Mouse (Mus musculus): ENCODE results near the gene Sox10. TPM values are rescaled to one million over a fixed set of nuclear protein-coding genes. Genes with fewer than 3 reads are reported as not detected.

Sox10 gene
- polyA plus RNA-seq, 1 experiment, result 0.75 TPM

DNA sequence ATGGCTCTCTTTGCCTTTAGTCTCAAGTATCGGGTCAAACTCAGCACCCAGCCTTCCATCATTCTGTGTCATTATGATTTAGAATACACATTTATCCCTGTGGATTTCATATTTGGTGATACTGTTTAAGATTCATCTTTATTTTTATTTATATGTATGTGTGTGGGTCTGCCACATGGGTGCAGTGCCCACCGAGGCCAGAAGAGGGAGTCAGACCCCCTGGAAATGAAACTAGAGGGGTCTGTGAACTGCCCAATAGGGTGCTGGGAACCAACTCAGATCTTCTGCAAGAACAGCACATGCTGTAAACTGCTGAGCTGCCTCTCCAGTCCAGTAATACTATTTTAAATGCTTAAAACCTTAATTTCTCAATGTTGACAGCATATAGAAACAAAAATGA lies 26.4 kb upstream of the Sox10 start:
- 97% methylated on average over 2 of the region's 2 CpGs for WGBS
- Histone ChIP-seq H3K36me3 (ENCODE audit: control insufficient read depth, insufficient read depth, low read length) (no peaks in the 10 kb centered on the region), H3K4me3 (ENCODE audit: insufficient read depth, low read depth, low read length) (no peak overlapping the region), H3K27me3 (replicated peaks; ENCODE audit: control insufficient read depth, insufficient read depth, low read length) (no peaks in the 10 kb centered on the region), H3K4me1 (ENCODE audit: control insufficient read depth, insufficient read depth, low read length) (no peaks in the 10 kb centered on the region), H3K27ac (ENCODE audit: insufficient read depth, low read depth, low read length) (no peak overlapping the region)
- no peak for TF ChIP-seq POLR2A (IDR thresholded peaks at IDR 0.05; ENCODE audit: low read depth, low read length)
- TF ChIP-seq CTCF (conservative IDR thresholded peaks at IDR 0.05; ENCODE audit: insufficient read depth, insufficient read length, low read depth, low read length), result no peak
- DNase-seq, result no peak

GRCm38 (mm10) chr15:79187819-79188218 lies 22.8 kb upstream of the Sox10 start:
- no peak for TF ChIP-seq CTCF (conservative IDR thresholded peaks at IDR 0.05; ENCODE audit: insufficient read depth, insufficient read length, low read depth, low read length)
- TF ChIP-seq POLR2A (IDR thresholded peaks at IDR 0.05; ENCODE audit: low read depth, low read length), result no peak
- no peaks in the 10 kb centered on the region for H3K27me3 ChIP-seq (replicated peaks; ENCODE audit: control insufficient read depth, insufficient read depth, low read length)
- H3K36me3 ChIP-seq (ENCODE audit: control insufficient read depth, insufficient read depth, low read length), result no peaks in the 10 kb centered on the region
- no peak overlapping the region for H3K4me3 ChIP-seq (ENCODE audit: insufficient read depth, low read depth, low read length)
- H3K27ac ChIP-seq (ENCODE audit: insufficient read depth, low read depth, low read length), result no peak overlapping the region
- DNase-seq, result no peak
- 95% methylated on average over 8 of the region's 8 CpGs for WGBS
- H3K4me1 ChIP-seq (ENCODE audit: control insufficient read depth, insufficient read depth, low read length), result no peaks in the 10 kb centered on the region

DNA sequence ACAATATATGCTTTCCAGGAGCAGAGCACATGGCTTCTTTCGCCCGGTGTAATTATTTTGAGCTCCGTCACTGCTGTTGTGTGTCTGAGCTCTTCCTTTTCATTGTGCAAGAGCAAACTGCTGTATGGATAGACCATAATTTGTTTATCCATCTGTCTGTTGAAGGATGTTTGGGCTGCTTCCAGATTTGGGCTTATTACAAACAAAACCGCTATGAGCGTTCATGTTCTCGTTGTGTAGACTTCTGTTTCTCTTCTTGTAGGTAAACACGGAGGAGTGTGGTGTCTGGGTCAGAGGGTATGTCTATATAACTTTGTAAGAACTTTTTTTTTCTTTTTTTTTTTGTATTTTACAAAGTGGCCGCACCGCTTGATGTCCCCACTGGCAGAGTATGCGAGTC lies 20.2 kb upstream of the Sox10 start:
- Histone ChIP-seq H3K27me3 (replicated peaks; ENCODE audit: control insufficient read depth, insufficient read depth, low read length) (no peaks in the 10 kb centered on the region), H3K4me3 (ENCODE audit: insufficient read depth, low read depth, low read length) (no peak overlapping the region), H3K27ac (ENCODE audit: insufficient read depth, low read depth, low read length) (no peak overlapping the region), H3K36me3 (ENCODE audit: control insufficient read depth, insufficient read depth, low read length) (no peaks in the 10 kb centered on the region), H3K4me1 (ENCODE audit: control insufficient read depth, insufficient read depth, low read length) (no peaks in the 10 kb centered on the region)
- WGBS, result 78% methylated on average over 10 of the region's 10 CpGs
- TF ChIP-seq POLR2A (IDR thresholded peaks at IDR 0.05; ENCODE audit: low read depth, low read length), result no peak
- TF ChIP-seq CTCF (conservative IDR thresholded peaks at IDR 0.05; ENCODE audit: insufficient read depth, insufficient read length, low read depth, low read length), result no peak
- no peak for DNase-seq

GRCm38 (mm10) chr15:79176905-79177304 lies 11.9 kb upstream of the Sox10 start:
- Histone ChIP-seq H3K4me3 (ENCODE audit: insufficient read depth, low read depth, low read length) (no peak overlapping the region), H3K4me1 (ENCODE audit: control insufficient read depth, insufficient read depth, low read length) (no peaks in the 10 kb centered on the region), H3K36me3 (ENCODE audit: control insufficient read depth, insufficient read depth, low read length) (no peaks in the 10 kb centered on the region), H3K27me3 (replicated peaks; ENCODE audit: control insufficient read depth, insufficient read depth, low read length) (no peaks in the 10 kb centered on the region), H3K27ac (ENCODE audit: insufficient read depth, low read depth, low read length) (no peak overlapping the region)
- TF ChIP-seq POLR2A (IDR thresholded peaks at IDR 0.05; ENCODE audit: low read depth, low read length), result no peak
- TF ChIP-seq CTCF (conservative IDR thresholded peaks at IDR 0.05; ENCODE audit: insufficient read depth, insufficient read length, low read depth, low read length), result no peak
- 53% methylated on average over 6 of the region's 6 CpGs for WGBS
- DNase-seq, result peak; percentile 24

GRCm38 (mm10) chr15:79166712-79167111 lies 1.7 kb upstream of the Sox10 start:
- TF ChIP-seq CTCF (conservative IDR thresholded peaks at IDR 0.05; ENCODE audit: insufficient read depth, insufficient read length, low read depth, low read length) (no peak), POLR2A (IDR thresholded peaks at IDR 0.05; ENCODE audit: low read depth, low read length) (no peak)
- Histone ChIP-seq H3K36me3 (ENCODE audit: control insufficient read depth, insufficient read depth, low read length) (no peaks in the 10 kb centered on the region), H3K4me3 (ENCODE audit: insufficient read depth, low read depth, low read length) (no peak overlapping the region), H3K27me3 (replicated peaks; ENCODE audit: control insufficient read depth, insufficient read depth, low read length) (peaks cover 3% of the 10 kb centered on the region; the same call in 1 of the 2 replicates), H3K27ac (ENCODE audit: insufficient read depth, low read depth, low read length) (no peak overlapping the region), H3K4me1 (ENCODE audit: control insufficient read depth, insufficient read depth, low read length) (no peaks in the 10 kb centered on the region)
- 75% methylated on average over 8 of the region's 8 CpGs for WGBS
- DNase-seq, result no peak

GRCm38 (mm10) chr15:79164251-79164650 lies 789 bp downstream of the Sox10 start:
- H3K36me3 ChIP-seq (ENCODE audit: control insufficient read depth, insufficient read depth, low read length), result no peaks in the 10 kb centered on the region
- no peaks in the 10 kb centered on the region for H3K4me1 ChIP-seq (ENCODE audit: control insufficient read depth, insufficient read depth, low read length)
- H3K4me3 ChIP-seq (ENCODE audit: insufficient read depth, low read depth, low read length), result no peak overlapping the region
- H3K27ac ChIP-seq (ENCODE audit: insufficient read depth, low read depth, low read length), result no peak overlapping the region
- 23% methylated on average over 15 of the region's 15 CpGs for WGBS
- peaks cover 3% of the 10 kb centered on the region; the same call in 1 of the 2 replicates for H3K27me3 ChIP-seq (replicated peaks; ENCODE audit: control insufficient read depth, insufficient read depth, low read length)
- no peak for DNase-seq
- TF ChIP-seq CTCF (conservative IDR thresholded peaks at IDR 0.05; ENCODE audit: insufficient read depth, insufficient read length, low read depth, low read length), result no peak
- no peak for TF ChIP-seq POLR2A (IDR thresholded peaks at IDR 0.05; ENCODE audit: low read depth, low read length)

DNA sequence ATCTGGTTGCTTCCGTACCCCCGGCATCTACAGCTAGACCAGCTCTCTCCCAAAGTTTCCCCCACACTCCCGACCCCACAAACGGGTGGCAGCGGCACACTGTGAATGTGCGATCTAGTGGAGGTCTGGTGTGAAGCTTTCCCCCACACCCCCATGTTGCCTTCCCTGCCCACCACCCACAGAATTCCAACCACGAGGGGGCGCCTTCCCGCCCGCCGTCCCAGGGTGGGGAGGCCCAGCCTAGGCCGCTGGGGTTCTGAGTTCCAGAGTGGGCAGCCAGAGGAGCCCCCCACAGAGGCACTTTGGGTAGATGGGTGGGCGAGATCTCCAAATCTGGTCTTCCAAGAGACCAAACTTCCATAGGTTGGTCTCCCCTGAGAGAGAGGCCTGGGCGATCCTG lies 2.2 kb downstream of the Sox10 start:
- WGBS, result 47% methylated on average over 14 of the region's 14 CpGs
- TF ChIP-seq POLR2A (IDR thresholded peaks at IDR 0.05; ENCODE audit: low read depth, low read length), result no peak
- no peak for TF ChIP-seq CTCF (conservative IDR thresholded peaks at IDR 0.05; ENCODE audit: insufficient read depth, insufficient read length, low read depth, low read length)
- H3K27me3 ChIP-seq (replicated peaks; ENCODE audit: control insufficient read depth, insufficient read depth, low read length), result peaks cover 3% of the 10 kb centered on the region; the same call in 1 of the 2 replicates
- no peak overlapping the region for H3K27ac ChIP-seq (ENCODE audit: insufficient read depth, low read depth, low read length)
- H3K4me3 ChIP-seq (ENCODE audit: insufficient read depth, low read depth, low read length), result no peak overlapping the region
- no peak for DNase-seq
- no peaks in the 10 kb centered on the region for H3K36me3 ChIP-seq (ENCODE audit: control insufficient read depth, insufficient read depth, low read length)
- H3K4me1 ChIP-seq (ENCODE audit: control insufficient read depth, insufficient read depth, low read length), result no peaks in the 10 kb centered on the region
